9 mouse cellular contexts compared by ENCODE assay signal in the genomic region with DNA sequence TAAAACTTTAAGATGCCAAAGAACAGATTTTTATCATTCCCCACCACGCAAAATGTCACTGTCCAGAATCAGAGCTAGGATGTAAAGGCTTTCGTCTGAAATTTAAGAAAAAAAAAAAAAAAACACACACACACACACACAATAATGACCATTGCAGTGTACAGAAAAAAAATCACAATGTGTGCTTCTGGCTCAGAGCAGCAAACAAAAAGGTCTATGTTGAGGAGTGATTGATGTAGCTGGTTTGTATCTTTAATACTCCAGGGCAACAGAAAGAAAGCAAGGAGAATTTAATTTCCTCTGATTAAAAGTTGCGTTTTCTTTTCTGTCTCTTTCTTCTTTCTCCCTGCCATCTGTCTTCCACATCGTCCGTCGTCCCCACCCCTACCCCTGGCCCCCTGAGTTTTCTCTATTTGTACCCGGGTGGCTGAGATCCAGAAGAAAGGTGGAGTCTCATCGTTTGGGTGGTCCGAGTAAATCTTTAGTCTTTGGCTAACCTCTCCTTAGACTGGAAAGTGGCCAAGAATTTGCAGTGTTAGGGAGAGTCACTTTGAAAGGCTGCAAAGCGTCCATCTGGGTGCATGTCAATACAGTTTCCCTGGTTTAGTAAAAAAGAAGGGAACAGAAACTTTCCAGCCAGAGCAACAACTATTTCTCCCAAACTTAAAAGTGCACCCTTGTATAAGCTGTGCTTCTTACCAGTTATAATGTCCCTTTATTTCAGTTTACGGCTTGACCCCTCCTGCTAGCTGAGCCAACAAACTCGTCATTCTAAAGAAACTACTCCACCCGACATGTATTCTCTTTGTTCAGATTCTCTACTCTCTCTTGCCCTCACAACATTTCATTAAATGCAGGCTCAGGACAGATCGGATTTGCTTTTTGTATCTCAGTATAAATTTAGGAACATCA.
DNase-seq lines count a peak whose midpoint lies in the region; ATAC-seq and TF ChIP-seq lines count a peak whose summit lies in the region.
"Had no signal": no experiment of that assay in that cellular context is flagged by ENCODE, and none has a peak within 500 bp of the region (broad histone marks: within the 10 kb centered on the region; RNA-seq: fewer than 3 reads in every experiment).

No protein-coding gene starts in this region.

- ATAC-seq in kidney, embryonic 15.5 days (replicated peaks; ENCODE audit: low FRiP score) = peak; percentile 25; the same call in 1 of the 2 replicates
- peak; percentile 84 for ATAC-seq in forebrain, embryonic 12.5 days (ENCODE audit: low FRiP score)
- ATAC-seq in hindbrain, embryonic 14.5 days (ENCODE audit: low FRiP score) = peak; percentile 91

- H3K4me1 ChIP-seq in kidney, embryonic 15.5 days = 0 out of 2 replicates have a peak, but pooled peaks cover 3% of the 10 kb centered on the region
- peaks cover 8% of the 10 kb centered on the region for H3K4me1 ChIP-seq in forebrain, embryonic 12.5 days
- H3K4me1 ChIP-seq in hindbrain, embryonic 14.5 days (replicated peaks; ENCODE audit: control insufficient read depth, insufficient read depth, low read length) = peaks cover 7% of the 10 kb centered on the region; the same call in 1 of the 2 replicates
- H3K4me1 ChIP-seq in thymus, adult 2 months (replicated peaks; ENCODE audit: control insufficient read depth, insufficient read depth, low read length) = no peaks in the 10 kb centered on the region
- no peaks in the 10 kb centered on the region for H3K4me1 ChIP-seq in kidney, adult 2 months (ENCODE audit: control insufficient read depth, insufficient read depth, low read length)

- no peak overlapping the region for H3K4me3 ChIP-seq in kidney, embryonic 15.5 days (replicated peaks)
- no peak overlapping the region for H3K4me3 ChIP-seq in forebrain, embryonic 12.5 days (replicated peaks)
- no peak overlapping the region for H3K4me3 ChIP-seq in hindbrain, embryonic 14.5 days (replicated peaks; ENCODE audit: low read length)
- H3K4me3 ChIP-seq in thymus, adult 2 months (ENCODE audit: control insufficient read depth, insufficient read depth, low read length) = no peak overlapping the region
- no peak overlapping the region for H3K4me3 ChIP-seq in kidney, adult 2 months (ENCODE audit: insufficient read depth, low read depth, low read length)

- H3K4me2 ChIP-seq in kidney, embryonic 15.5 days = peak overlapping the region; percentile 46
- peak overlapping the region; percentile 37 for H3K4me2 ChIP-seq in forebrain, embryonic 12.5 days
- H3K4me2 ChIP-seq in hindbrain, embryonic 14.5 days (replicated peaks) = peak overlapping the region; percentile 31; the same call in 1 of the 2 replicates

- H3K36me3 ChIP-seq in kidney, embryonic 15.5 days = no peaks in the 10 kb centered on the region
- H3K36me3 ChIP-seq in forebrain, embryonic 12.5 days (replicated peaks) = no peaks in the 10 kb centered on the region
- no peaks in the 10 kb centered on the region for H3K36me3 ChIP-seq in hindbrain, embryonic 14.5 days (replicated peaks; ENCODE audit: control insufficient read depth, insufficient read depth)
- no peaks in the 10 kb centered on the region for H3K36me3 ChIP-seq in thymus, adult 2 months (ENCODE audit: control insufficient read depth, insufficient read depth, low read length)
- no peaks in the 10 kb centered on the region for H3K36me3 ChIP-seq in kidney, adult 2 months (ENCODE audit: control insufficient read depth, insufficient read depth, low read length)

- 39% methylated on average over 14 of the region's 14 CpGs for WGBS in kidney, embryonic 15.5 days
- 15% methylated on average over 14 of the region's 14 CpGs for WGBS in forebrain, embryonic 12.5 days
- WGBS in hindbrain, embryonic 14.5 days = 15% methylated on average over 14 of the region's 14 CpGs
- 81% methylated on average over 14 of the region's 14 CpGs for WGBS in thymus, adult 2 months
- WGBS in kidney, adult 2 months = 40% methylated on average over 14 of the region's 14 CpGs

- no peaks in the 10 kb centered on the region for H3K9me3 ChIP-seq in kidney, embryonic 15.5 days (replicated peaks)
- no peaks in the 10 kb centered on the region for H3K9me3 ChIP-seq in forebrain, embryonic 12.5 days
- no peaks in the 10 kb centered on the region for H3K9me3 ChIP-seq in hindbrain, embryonic 14.5 days (ENCODE audit: control insufficient read depth, low read length)

- TF ChIP-seq POLR2A in thymus, adult 2 months (IDR thresholded peaks at IDR 0.05; ENCODE audit: control insufficient read depth, extremely low read depth, insufficient read depth, low read length, poor library complexity) = no peak
- TF ChIP-seq POLR2A in kidney, adult 2 months (IDR thresholded peaks at IDR 0.05; ENCODE audit: low read depth, low read length) = no peak

- H3K9ac ChIP-seq in kidney, embryonic 15.5 days = no peak overlapping the region
- no peak overlapping the region for H3K9ac ChIP-seq in forebrain, embryonic 12.5 days
- no peak overlapping the region for H3K9ac ChIP-seq in hindbrain, embryonic 14.5 days
- H3K9ac ChIP-seq: liver, embryonic 14.5 days had no signal

- peak overlapping the region; percentile 48; the same call in 1 of the 2 replicates for H3K27ac ChIP-seq in kidney, embryonic 15.5 days
- H3K27ac ChIP-seq in forebrain, embryonic 12.5 days = peak overlapping the region; percentile 36; the same call in 1 of the 2 replicates
- H3K27ac ChIP-seq in hindbrain, embryonic 14.5 days = peak overlapping the region; percentile 27
- H3K27ac ChIP-seq in thymus, adult 2 months (ENCODE audit: control insufficient read depth, insufficient read depth, low read length) = no peak overlapping the region
- H3K27ac ChIP-seq in kidney, adult 2 months (ENCODE audit: insufficient read depth, low read depth, low read length) = no peak overlapping the region
- H3K27ac ChIP-seq: liver, embryonic 14.5 days had no signal

- TF ChIP-seq CTCF in thymus, adult 2 months (IDR thresholded peaks at IDR 0.05; ENCODE audit: borderline replicate concordance, control insufficient read depth, extremely low read depth, insufficient read depth, low read length, poor library complexity) = no peak
- no peak for TF ChIP-seq CTCF in kidney, adult 2 months (conservative IDR thresholded peaks at IDR 0.05; ENCODE audit: insufficient read depth, insufficient read length, low read depth, low read length)

- no peaks in the 10 kb centered on the region for H3K27me3 ChIP-seq in kidney, embryonic 15.5 days
- no peaks in the 10 kb centered on the region for H3K27me3 ChIP-seq in forebrain, embryonic 12.5 days
- H3K27me3 ChIP-seq in hindbrain, embryonic 14.5 days (ENCODE audit: control insufficient read depth, insufficient read depth, low read length) = no peaks in the 10 kb centered on the region
- no peaks in the 10 kb centered on the region for H3K27me3 ChIP-seq in thymus, adult 2 months (ENCODE audit: control insufficient read depth, insufficient read depth, low read length)
- H3K27me3 ChIP-seq in kidney, adult 2 months (replicated peaks; ENCODE audit: control insufficient read depth, insufficient read depth, low read length) = no peaks in the 10 kb centered on the region; the same call in 1 of the 2 replicates

- DNase-seq in kidney, adult 11 months = no peak
- peak; percentile 78 for DNase-seq in hindbrain, embryonic 14.5 days (ENCODE audit: low spot score)
- peak; percentile 20 for DNase-seq in neural tube, embryonic 10.5 days (ENCODE audit: extremely low spot score, low spot score)
- no peak for DNase-seq in thymus, adult 2 months
- no peak for DNase-seq in right cerebral cortex, postnatal 25 days
- no peak for DNase-seq in kidney, adult 2 months

Comparison
In these comparisons a context has a peak if more than half of its experiments do, and no peak if none do; other contexts are left out.
1. H3K27ac ChIP-seq: peak in kidney, embryonic 15.5 days (single experiment), forebrain, embryonic 12.5 days (single experiment) and hindbrain, embryonic 14.5 days (single experiment); none in thymus, adult 2 months (single experiment) and kidney, adult 2 months (single experiment).
2. ATAC-seq: peak in every context shown above with its lines; median percentile 91 in hindbrain, embryonic 14.5 days; 84 in forebrain, embryonic 12.5 days; 25 in kidney, embryonic 15.5 days.
3. DNase-seq: peak in hindbrain, embryonic 14.5 days (single experiment) and neural tube, embryonic 10.5 days (single experiment); none in kidney, adult 11 months (single experiment), thymus, adult 2 months (single experiment), right cerebral cortex, postnatal 25 days (single experiment) and kidney, adult 2 months (single experiment).
4. Peak in every context shown above with its lines, with median percentiles within 50 percentile points of each other: H3K4me2 ChIP-seq.